Mouse (Mus musculus): ENCODE results near the gene Fam76b. TPM values are rescaled to one million over a fixed set of nuclear protein-coding genes. Genes with fewer than 3 reads are reported as not detected.

Fam76b gene
- polyA plus RNA-seq, 1 experiment from 2014 or later = 20.3 TPM

- Histone ChIP-seq H3K4me3 (replicated peaks; ENCODE audit: low read depth, low read length) (peak overlapping the region; percentile 80), H3K36me3 (ENCODE audit: insufficient read depth, low read length) (peaks cover 25% of the 10 kb centered on the region), H3K4me2 (ENCODE audit: low read length) (peak overlapping the region; percentile 79), H3K9me3 (replicated peaks; ENCODE audit: low read length) (no peaks in the 10 kb centered on the region), H3K9ac (ENCODE audit: low read depth, low read length) (peak overlapping the region; percentile 97), H3K27me3 (ENCODE audit: insufficient read depth, low read length) (no peaks in the 10 kb centered on the region), H3K27ac (peak overlapping the region; percentile 99), H3K4me1 (replicated peaks; ENCODE audit: insufficient read depth, low read length) (peaks cover 8% of the 10 kb centered on the region)
- ATAC-seq (replicated peaks; ENCODE audit: low FRiP score, low read depth) = peak; percentile 35; the same call in 1 of the 2 replicates
- peak; percentile 81 for DNase-seq (ENCODE audit: low spot score)
- peak; percentile 25; the same call in 1 of the 2 replicates for TF ChIP-seq CTCF (IDR thresholded peaks at IDR 0.05; ENCODE audit: low read depth)
- WGBS = under 1% methylated on average over 22 of the region's 23 CpGs
Observed at GRCm38 (mm10) chr9:13828087-13828441, 548 bp downstream of the Fam76b start.

- no peak overlapping the region for H3K9ac ChIP-seq (ENCODE audit: low read depth, low read length)
- H3K36me3 ChIP-seq (ENCODE audit: insufficient read depth, low read length) = peaks cover 71% of the 10 kb centered on the region
- H3K4me3 ChIP-seq (replicated peaks; ENCODE audit: low read depth, low read length) = no peak overlapping the region
- TF ChIP-seq CTCF (IDR thresholded peaks at IDR 0.05; ENCODE audit: low read depth) = no peak
- no peak for DNase-seq (ENCODE audit: low spot score)
- no peaks in the 10 kb centered on the region for H3K4me1 ChIP-seq (replicated peaks; ENCODE audit: insufficient read depth, low read length)
- H3K9me3 ChIP-seq (replicated peaks; ENCODE audit: low read length) = no peaks in the 10 kb centered on the region
- H3K27me3 ChIP-seq (ENCODE audit: insufficient read depth, low read length) = no peaks in the 10 kb centered on the region
- 77% methylated on average over 3 of the region's 3 CpGs for WGBS
- no peak overlapping the region for H3K4me2 ChIP-seq (ENCODE audit: low read length)
- no peak overlapping the region for H3K27ac ChIP-seq
- no peak for ATAC-seq (replicated peaks; ENCODE audit: low FRiP score, low read depth)
Observed at GRCm38 (mm10) chr9:13835256-13835655, 7.7 kb downstream of the Fam76b start.

GRCm38 (mm10) chr9:13836726-13837125 is 9.2 kb downstream of the Fam76b start:
- H3K9me3 ChIP-seq (replicated peaks; ENCODE audit: low read length) = no peaks in the 10 kb centered on the region

GRCm38 (mm10) chr9:13847591-13847990 is 20.1 kb downstream of the Fam76b start:
- Histone ChIP-seq H3K9me3 (replicated peaks; ENCODE audit: low read length) (no peaks in the 10 kb centered on the region), H3K36me3 (ENCODE audit: insufficient read depth, low read length) (peaks cover 16% of the 10 kb centered on the region; the same call in 1 of the 2 replicates), H3K27ac (no peak overlapping the region), H3K9ac (ENCODE audit: low read depth, low read length) (no peak overlapping the region), H3K27me3 (ENCODE audit: insufficient read depth, low read length) (no peaks in the 10 kb centered on the region), H3K4me2 (ENCODE audit: low read length) (no peak overlapping the region), H3K4me1 (replicated peaks; ENCODE audit: insufficient read depth, low read length) (no peaks in the 10 kb centered on the region), H3K4me3 (replicated peaks; ENCODE audit: low read depth, low read length) (no peak overlapping the region)
- 73% methylated on average over 3 of the region's 3 CpGs for WGBS
- no peak for ATAC-seq (replicated peaks; ENCODE audit: low FRiP score, low read depth)
- no peak for DNase-seq (ENCODE audit: low spot score)
- no peak for TF ChIP-seq CTCF (IDR thresholded peaks at IDR 0.05; ENCODE audit: low read depth)

More at GRCm38 (mm10) chr9:13836726-13837125, 9.2 kb downstream of the Fam76b start:
- no peak overlapping the region for H3K9ac ChIP-seq (ENCODE audit: low read depth, low read length)
- H3K27ac ChIP-seq = no peak overlapping the region
- no peaks in the 10 kb centered on the region for H3K27me3 ChIP-seq (ENCODE audit: insufficient read depth, low read length)
- ATAC-seq (replicated peaks; ENCODE audit: low FRiP score, low read depth) (no peak), DNase-seq (ENCODE audit: low spot score) (no peak)
- H3K4me3 ChIP-seq (replicated peaks; ENCODE audit: low read depth, low read length) = no peak overlapping the region
- WGBS = 68% methylated on average over 2 of the region's 2 CpGs
- H3K36me3 ChIP-seq (ENCODE audit: insufficient read depth, low read length) = peaks cover 73% of the 10 kb centered on the region
- H3K4me1 ChIP-seq (replicated peaks; ENCODE audit: insufficient read depth, low read length) = no peaks in the 10 kb centered on the region
- TF ChIP-seq CTCF (IDR thresholded peaks at IDR 0.05; ENCODE audit: low read depth) = no peak
- no peak overlapping the region for H3K4me2 ChIP-seq (ENCODE audit: low read length)

GRCm38 (mm10) chr9:13848481-13849480 is 21.3 kb downstream of the Fam76b start:
- Histone ChIP-seq H3K9ac (ENCODE audit: low read depth, low read length) (no peak overlapping the region), H3K27ac (no peak overlapping the region), H3K36me3 (ENCODE audit: insufficient read depth, low read length) (0 out of 2 replicates have a peak, but pooled peaks cover 10% of the 10 kb centered on the region), H3K4me1 (replicated peaks; ENCODE audit: insufficient read depth, low read length) (no peaks in the 10 kb centered on the region), H3K27me3 (ENCODE audit: insufficient read depth, low read length) (no peaks in the 10 kb centered on the region), H3K4me2 (ENCODE audit: low read length) (no peak overlapping the region), H3K9me3 (replicated peaks; ENCODE audit: low read length) (no peaks in the 10 kb centered on the region), H3K4me3 (replicated peaks; ENCODE audit: low read depth, low read length) (no peak overlapping the region)
- WGBS = 67% methylated on average over 10 of the region's 10 CpGs
- TF ChIP-seq CTCF (IDR thresholded peaks at IDR 0.05; ENCODE audit: low read depth) = peak; percentile 89
- ATAC-seq (replicated peaks; ENCODE audit: low FRiP score, low read depth) (peak; percentile 68), DNase-seq (ENCODE audit: low spot score) (peak; percentile 89)

GRCm38 (mm10) chr9:13853876-13854275 is 26.4 kb downstream of the Fam76b start:
- peak; percentile 47 for DNase-seq (ENCODE audit: low spot score)

More at GRCm38 (mm10) chr9:13853876-13854275, 26.4 kb downstream of the Fam76b start:
- Histone ChIP-seq H3K27me3 (ENCODE audit: insufficient read depth, low read length) (no peaks in the 10 kb centered on the region), H3K9me3 (replicated peaks; ENCODE audit: low read length) (no peaks in the 10 kb centered on the region), H3K4me2 (ENCODE audit: low read length) (no peak overlapping the region), H3K4me1 (replicated peaks; ENCODE audit: insufficient read depth, low read length) (no peaks in the 10 kb centered on the region), H3K4me3 (replicated peaks; ENCODE audit: low read depth, low read length) (no peak overlapping the region), H3K9ac (ENCODE audit: low read depth, low read length) (no peak overlapping the region), H3K27ac (no peak overlapping the region), H3K36me3 (ENCODE audit: insufficient read depth, low read length) (no peaks in the 10 kb centered on the region)
- ATAC-seq (replicated peaks; ENCODE audit: low FRiP score, low read depth) = no peak
- 13% methylated on average over 3 of the region's 3 CpGs for WGBS
- no peak for TF ChIP-seq CTCF (IDR thresholded peaks at IDR 0.05; ENCODE audit: low read depth)
